Mouse (Mus musculus) common myeloid progenitor, adult 5-6 weeks (primary cell): Measurements from ENCODE around the gene Susd1. TPM values are rescaled to one million over a fixed set of nuclear protein-coding genes. Genes with fewer than 3 reads are reported as not detected.

Experiments
- ATAC-seq: replicated peaks from 2 replicates; pipeline ENCODE4 v1.8.0; 2016; ENCODE audit warnings: low read depth, mild to moderate bottlenecking, moderate TSS enrichment, inconsistent platforms; ENCODE audit not compliant: poor library complexity, severe bottlenecking
- total RNA-seq: library from RNA; stranded (forward); fragments of 200-1000, 187-1606 nt; gene quantifications from 2 replicates; pipeline ENCODE4 v1.2.3, GENCODE M21; 2017

The Susd1 gene
- total RNA-seq, 1 experiment from 2014 or later: 126 TPM

DNA sequence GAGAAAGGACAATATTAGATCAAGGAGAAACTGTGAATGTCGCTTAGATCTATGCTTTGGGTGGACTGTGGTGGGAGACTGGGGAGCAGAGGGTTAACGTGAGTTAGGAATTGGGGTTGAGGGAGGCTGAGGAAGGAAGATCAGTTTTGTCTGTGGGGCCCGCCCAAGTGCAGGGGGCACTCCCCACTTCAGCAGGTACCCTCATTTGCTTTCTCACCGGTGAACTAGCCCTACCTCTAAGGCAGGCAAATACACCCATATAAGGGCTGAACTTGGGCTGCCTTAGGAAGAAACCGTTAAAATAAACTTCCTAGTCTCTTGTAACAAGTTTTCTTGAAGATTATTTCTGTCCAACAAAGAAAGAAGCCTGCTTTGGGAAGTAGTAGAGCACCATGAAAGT lies 608 bp upstream of the Susd1 start:
- ATAC-seq: no peak

DNA sequence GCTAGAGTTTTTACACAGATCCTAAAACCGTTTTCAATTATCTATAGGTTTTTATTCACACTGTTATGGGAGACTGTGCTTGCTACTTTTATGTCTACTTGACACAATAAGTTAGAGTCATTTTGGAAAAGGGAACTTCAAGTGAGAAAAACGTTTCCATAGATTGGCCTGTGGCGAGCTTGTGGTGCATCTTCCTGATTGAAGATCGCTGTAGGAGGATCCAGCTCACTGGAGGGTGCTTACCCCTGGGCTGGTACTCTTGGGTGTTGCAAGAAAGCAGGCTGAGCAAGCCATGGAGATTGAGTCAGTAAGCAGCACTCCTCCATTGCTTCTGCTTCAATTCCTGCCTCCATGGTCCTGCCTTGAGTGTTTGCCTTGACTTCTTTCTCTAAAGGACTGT lies 2.5 kb downstream of the Susd1 start:
- peak; percentile 51 for ATAC-seq

DNA sequence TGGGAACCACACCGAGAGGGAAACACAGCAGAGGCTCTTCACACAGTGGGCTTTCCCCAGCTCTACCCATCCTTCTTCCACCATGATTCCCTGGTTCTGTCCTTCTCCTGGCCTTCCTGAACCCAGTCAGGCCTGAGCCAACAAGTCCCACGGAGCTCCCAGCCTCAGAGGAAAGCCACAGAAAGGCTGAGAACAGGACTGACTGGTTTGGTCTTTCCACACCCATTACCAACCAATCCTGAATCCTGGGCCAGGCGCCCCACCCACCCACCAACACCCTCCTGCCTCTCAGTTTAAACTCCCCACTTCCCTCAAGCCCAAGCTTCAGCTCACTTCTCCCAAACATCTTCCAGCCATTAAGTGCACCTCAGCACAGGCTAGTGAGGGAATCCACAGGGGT lies 4.4 kb downstream of the Susd1 start:
- no peak for ATAC-seq

DNA sequence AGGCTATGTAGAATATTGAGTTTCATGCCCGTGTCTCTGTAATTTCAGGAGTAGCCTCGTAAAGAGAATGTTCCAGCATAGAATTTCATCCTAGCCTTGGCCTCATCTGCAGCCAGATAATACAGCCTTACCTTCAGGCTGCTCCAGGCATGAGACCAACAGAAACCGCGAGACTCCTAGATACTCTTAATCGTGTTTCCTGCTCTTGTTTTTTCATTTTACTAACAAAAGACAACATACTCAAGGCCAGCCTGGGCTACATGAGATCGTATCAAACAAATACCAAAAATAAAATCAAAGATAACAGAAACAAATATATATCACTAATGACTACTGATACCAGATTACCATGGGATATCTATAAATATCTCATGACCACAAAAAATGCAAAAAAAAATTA lies 9.3 kb downstream of the Susd1 start:
- ATAC-seq: no peak

DNA sequence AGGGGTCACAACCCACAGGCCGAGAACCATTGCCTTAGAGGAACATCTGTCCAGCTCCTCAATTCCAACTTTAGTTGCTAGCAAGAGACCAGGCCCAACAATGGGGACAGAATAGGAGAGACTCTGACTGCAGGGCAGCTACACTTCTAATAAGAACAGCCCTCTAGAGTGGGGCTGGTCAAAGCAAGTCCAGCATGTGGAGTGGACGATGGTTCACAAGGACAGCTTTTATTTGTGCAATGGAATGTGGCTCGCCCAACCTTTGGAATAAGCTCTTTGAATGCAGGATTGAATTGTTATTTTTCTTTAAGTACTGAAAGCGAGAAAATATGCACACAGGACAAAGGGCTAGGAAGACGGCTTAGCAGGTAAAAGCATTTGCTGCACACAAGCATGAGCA lies 12.0 kb downstream of the Susd1 start:
- ATAC-seq: no peak

DNA sequence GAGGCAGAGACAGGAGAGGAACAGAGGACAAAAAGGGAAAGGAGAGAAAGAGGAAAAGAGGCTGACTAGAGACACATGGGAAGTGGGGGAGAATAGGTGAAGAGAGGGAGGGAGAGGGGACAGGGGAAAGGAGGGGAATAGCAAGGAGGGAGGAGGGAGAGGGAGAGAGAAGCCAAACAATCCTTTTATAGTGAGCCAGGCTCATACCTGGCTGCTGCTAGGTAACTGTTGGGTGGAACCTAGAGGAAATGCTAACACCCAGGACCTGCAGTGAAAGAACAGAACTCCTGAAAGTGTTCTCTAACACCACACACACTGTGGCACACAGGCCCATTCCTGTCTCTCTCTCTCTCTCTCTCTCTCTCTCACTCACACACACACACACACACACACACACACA lies 15.6 kb downstream of the Susd1 start:
- ATAC-seq: no peak

DNA sequence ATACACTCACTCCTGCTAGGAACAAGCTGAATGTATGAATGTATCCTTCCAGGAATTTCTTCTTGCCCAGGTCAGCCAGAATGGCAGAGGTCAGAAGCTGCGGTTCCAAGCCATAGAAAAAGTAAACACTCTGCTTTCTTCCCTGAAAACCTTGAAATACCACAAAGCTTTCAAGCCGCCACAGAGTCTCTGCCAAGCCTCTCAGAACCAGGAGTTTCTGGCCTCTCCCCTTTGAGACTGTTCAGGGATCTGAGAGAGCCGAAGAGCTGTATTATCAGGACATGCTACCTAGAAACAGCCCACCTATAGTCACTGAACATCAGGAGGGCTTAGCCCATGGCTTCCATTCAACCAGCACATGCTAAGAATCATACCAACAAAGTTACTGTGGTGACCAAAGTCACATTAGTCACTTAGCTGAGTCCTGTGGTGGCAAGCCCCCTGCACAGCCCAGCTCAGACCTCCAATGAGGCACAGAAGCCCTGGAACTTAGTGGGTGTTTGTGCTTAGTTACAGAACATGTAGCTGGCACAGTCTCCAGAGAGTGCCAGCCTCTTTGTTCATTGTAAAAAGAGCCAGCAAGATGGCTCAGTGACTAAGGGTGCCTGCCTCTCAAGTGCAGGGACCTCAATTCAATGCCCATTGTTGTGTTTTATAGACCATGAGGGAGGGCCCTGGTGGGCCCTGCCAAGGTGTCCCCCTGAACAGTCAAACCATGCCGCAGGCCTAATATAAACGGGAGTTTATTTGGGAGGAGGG lies 16.2 kb downstream of the Susd1 start:
- ATAC-seq: no peak

DNA sequence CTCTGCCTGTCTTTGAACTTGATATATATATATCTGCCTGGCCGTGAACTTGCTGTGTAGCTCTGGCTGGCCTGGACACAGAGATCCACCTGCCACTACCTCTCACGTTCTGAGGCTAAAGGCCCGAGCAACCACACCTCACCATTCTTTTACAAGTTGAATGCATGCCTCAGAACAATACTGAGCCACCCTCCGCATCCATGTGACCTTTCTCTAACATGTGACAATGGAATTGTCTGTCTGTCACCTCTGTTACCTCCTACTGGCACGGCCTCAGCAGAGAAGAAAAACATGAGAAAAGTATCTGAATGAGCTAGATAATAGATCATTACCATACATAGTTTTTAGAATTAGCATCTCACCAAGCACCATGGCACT lies 17.1 kb downstream of the Susd1 start:
- no peak for ATAC-seq

DNA sequence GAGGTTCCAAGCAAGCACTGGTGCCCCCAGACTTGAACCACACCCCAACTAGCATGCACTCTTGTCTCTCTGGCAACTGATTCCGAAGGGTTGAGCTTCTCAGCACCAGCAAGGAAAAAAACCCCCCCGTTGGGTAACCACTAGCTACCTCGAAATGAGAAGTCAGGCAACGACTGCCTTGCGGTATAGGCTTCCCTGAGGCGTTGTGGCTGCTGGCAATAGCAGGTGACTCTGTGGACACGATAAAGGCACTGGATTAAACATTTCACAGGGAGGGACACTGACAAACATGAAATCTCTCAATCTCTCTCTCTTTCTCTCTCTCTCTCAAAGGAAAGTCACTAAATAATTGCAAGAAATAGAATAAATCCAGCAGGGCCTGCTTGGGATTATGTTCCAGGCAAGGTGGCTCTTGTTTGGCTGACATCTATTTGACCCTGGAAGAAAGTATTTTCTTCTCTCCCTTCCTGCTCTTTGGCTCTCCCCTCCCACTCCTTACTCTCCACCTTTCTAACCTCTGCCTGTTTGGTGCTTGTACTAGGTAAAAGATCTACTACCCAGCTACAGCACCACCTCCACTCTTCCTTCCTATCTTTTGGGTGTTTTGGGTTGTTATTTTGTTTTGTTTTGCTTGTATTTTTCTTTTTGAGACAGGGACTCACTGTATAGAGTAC lies 17.6 kb downstream of the Susd1 start:
- peak; percentile 92 for ATAC-seq

DNA sequence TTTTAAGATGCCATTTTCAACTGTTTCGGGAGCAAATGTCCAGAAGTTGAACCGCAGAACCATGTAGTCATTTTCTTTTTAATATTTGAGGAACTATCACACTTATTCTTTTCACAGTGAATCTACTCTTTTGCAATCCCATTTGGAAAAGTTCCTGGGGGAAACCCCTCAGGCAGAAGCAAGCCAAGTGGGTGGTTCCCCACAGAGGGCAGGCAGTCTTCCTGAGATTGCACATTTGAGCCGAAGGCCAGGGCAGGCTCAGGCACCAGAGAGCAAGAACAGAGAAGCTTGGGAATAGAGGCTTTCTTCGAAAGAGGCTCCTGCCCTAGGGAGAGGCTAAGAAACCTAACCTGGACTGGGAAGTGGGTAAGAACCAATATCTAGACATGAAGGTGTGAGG lies 19.2 kb downstream of the Susd1 start:
- ATAC-seq: no peak

DNA sequence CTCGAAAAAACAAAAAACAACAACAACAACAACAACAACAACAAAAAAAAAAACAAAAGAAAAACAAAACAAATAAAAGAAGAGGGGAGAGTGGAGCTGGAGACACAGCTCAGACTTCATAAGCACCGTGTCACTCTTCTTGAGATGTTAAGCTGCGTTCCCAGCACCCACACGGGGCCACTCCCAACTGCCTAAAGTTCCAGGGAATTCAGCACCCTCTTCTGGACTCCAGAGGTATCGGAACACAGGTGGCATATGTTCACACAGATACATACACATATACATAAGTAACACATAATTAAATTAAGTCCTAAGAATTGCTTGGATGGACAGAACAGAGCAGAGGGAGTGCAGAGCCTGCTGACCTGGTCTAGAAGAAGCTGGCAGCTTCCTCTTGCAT lies 25.0 kb downstream of the Susd1 start:
- no peak for ATAC-seq

DNA sequence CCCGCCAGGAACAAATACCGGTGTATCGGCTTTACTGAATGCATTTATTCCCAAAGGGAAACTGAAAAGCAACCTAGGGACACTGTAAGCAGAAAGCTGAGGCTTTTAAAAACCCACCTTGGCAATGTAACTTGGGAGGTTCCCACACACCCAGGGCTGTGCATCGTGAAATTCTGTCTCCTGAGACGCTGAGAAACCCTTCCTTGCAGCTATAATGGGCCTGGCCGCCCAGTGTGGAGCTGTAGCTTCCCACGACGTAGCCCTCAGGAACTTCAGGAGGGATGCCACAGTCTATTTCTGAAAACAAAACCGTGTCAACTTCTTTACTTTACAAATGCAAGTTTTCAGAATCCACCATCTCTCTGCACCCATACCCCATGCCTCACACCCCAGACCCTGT lies 27.3 kb downstream of the Susd1 start:
- ATAC-seq: no peak

DNA sequence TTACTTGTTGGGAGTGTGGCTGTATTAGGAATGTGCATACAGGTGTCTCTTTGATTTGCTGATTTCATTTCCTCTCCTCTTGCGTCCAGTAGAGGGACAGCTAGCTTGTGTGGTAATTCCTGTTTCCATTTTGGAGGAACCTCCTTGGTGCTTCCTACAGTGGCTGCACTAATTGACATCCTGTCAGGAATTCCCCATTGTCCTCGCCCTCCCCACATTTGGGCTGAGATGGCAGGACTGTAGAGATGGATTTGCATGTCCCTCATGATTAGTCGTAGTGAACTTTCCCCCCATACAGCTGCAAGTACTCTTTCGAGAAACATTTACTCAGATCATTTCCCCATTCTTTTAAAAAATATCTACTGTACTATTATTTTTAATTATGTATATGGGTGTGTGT lies 30.7 kb downstream of the Susd1 start:
- no peak for ATAC-seq

DNA sequence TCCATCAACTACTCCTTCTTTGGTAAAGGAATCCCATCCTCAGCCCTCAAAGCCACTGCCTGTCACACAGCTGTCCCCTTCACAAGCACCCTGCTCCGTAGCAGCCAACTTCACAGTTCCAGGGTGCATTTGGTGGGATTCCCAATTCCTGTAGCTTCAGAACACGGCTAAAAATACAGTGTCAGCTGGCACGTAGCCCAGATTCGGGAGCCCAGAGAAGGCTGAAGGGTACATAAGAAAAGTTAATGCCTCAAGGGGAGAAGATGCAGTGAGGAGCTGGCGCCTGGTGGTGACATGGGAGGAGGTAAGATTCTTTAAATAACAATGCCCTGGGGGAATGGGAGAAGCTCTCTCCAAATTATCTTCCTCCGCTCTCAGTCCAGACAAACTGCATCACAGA lies 34.1 kb downstream of the Susd1 start:
- ATAC-seq: no peak

DNA sequence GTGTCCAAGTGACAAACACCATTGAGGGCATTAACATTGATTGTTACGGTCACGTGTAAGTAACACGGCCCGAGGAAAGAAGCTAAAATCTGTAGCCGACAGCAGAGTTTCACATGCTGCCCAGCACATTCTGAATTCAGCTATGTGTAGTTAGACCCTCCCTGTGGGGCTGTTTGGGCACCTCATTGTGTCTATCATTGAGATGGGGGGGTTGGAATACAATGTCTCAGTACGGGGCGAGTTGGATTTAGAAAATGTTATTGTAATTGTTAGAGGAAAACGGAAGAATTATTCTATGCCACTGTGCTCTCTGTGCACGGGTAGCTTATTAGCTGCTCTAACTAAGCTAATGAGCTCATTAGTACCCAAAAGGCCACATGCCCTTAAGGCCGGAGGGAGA lies 37.5 kb downstream of the Susd1 start:
- ATAC-seq: no peak

DNA sequence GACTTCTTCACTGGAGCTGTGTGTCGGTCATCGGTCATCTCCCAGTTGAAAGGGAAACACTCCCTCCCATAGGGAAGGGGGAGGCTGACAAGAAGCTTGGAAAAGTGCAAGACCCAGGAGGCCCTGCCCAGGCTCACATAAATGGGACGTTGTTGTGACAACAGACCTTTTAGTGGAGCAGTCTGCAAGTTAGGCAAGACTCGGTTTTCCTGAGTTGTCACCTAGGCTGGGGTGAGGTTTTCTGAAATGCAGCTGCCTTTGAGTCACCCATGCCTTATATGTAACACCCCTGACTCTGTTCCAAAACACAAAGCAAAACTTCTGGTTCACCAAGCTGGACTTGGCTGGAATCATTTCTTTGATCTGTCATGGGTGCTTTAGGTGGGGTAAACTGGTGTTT lies 39.1 kb downstream of the Susd1 start:
- ATAC-seq: no peak

DNA sequence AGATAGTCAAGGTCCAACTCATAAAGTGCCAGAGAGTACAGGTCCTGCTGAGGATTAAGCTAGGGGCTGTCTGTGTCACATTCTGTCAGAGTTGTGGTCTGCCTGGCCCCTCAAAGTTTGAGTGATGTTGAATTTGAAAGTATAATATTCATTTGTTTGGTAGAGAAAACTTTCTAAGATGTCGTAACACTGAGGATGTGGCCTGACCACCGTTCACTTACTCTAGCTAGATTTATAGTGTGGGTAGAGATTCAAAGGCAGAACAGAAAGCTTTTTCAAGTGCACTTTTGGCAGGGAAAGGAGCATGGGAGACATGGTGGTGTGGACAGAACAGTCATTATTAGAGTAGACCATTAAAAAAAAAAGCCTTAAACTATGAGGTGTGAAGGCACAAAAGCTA lies 42.9 kb downstream of the Susd1 start:
- ATAC-seq: peak; percentile 80

DNA sequence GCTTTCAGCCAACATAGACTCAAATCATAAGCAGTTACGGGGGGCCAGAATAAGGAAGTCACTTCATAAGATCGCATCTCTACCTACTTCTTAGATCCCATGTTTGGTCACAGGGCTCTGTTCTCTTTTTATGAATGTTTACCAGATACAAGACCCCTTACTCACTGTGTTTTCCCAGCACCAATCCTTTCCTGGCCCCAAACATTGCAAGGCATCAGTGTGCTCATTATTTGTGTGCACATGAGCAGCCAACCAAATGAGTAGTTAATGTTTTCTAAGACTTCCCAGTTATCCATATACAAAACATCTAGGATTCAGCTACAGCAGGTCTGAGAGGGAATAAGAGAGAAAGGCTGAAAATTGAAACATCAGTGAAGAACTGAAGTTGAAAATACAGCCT lies 44.3 kb downstream of the Susd1 start:
- ATAC-seq: no peak

DNA sequence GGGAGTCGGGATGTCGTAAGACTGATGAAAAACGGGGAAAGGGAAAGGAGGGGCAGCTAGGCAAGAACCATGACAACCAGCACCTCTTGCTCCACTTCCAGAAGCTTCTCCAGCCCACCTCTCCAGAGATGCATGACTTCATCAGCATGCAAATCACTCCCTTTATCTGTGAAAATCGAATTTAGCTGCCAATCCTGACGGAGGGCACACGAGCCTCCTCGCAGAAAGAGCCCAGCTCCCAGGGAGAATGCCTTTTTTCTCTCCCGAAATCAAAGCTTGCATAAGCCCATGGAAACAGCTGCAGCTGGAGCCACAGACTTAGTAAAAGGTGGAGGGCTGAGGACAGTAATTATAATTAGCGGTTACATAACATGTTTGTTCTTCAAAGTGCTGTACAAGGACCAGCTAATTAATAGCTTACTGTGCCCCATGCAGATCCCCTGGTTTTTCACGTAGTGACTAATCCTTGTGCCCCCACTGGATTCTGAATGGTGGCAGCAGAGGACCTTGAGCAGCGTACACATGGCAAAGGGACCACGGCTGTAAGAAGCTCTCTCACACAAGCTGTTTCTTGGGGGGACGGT lies 49.9 kb downstream of the Susd1 start:
- ATAC-seq: no peak

DNA sequence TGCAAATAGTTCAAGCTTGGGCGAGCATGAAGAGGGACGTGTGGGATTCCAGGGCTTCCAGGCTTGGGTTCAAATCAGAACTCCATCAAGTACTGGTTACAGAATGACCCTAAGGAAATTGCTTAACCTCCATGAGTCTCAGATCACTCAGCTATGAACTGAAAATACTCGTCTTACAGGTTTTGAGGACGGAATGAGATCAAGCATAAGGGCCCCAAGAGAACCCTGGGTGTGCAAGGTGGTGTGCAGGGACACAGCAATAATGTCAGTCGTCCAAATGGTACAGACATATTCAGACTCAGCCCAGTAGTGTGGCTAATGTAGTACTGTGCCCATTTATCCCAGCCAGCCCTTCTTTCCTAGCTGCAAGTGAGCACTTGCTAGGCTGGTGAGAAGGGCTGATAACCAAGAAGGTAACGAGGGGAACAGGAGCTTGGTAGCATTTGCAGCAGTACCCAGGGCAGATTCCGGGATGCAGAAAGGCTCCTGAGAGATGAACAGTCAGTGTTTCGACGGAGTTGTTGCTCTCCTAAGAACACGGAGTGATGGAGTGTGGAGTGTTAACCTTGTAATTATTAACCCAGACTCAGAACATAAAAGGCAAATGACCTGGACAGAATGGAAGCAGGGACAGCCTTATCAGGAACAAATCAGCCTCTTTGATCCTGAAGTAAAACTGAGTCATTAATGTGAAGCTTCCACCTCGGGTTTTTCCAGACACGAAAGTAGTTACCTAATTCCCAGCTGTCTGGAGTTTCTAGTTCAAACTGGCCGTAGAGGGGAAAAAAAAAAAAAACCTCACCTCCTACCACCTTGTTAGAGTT lies 50.8 kb downstream of the Susd1 start:
- no peak for ATAC-seq
